Mouse (Mus musculus): ENCODE results near the gene Cst3.
A peak's percentile ranks its signal among the peaks of the same experiment; 100 is the strongest.

Cst3 gene

GRCm38 (mm10) chr2:148856630-148857400, 18.7 kb downstream of the Cst3 start:
- DNase-seq (ENCODE audit: low read depth): no peak

- peak; percentile 49 for DNase-seq (ENCODE audit: low read depth)
Measured at GRCm38 (mm10) chr2:148851116-148851906, 24.2 kb downstream of the Cst3 start.

GRCm38 (mm10) chr2:148839224-148839623, 36.3 kb downstream of the Cst3 start:
- DNase-seq (ENCODE audit: low read depth): no peak

GRCm38 (mm10) chr2:148838075-148838777, 37.3 kb downstream of the Cst3 start:
- DNase-seq (ENCODE audit: low read depth): no peak

- no peak for DNase-seq (ENCODE audit: low read depth)
Measured at GRCm38 (mm10) chr2:148834912-148835311, 40.6 kb downstream of the Cst3 start, which contains the start of gene Cst9. Gene Cst9 (plus strand): TSS chr2:148835147.

- no peak for DNase-seq (ENCODE audit: low read depth)
Measured at GRCm38 (mm10) chr2:148825986-148826385, 49.5 kb downstream of the Cst3 start.
